Mouse (Mus musculus) cerebellum, adult 2 months (tissue): ENCODE measurements around the gene Cd180. TPM values are rescaled to one million over a fixed set of nuclear protein-coding genes. Genes with fewer than 3 reads are reported as not detected.
"Not testable (repeated sequence)": the region's sequence is repeated elsewhere in the genome, so short reads cannot be mapped to it uniquely, and the experiment has no call there.

ENCODE experiments used
- DNase-seq, 2 experiments: peaks; one replicate each; pipeline ENCODE4 v3.0.0; 2021
- H3K27ac ChIP-seq: fragments of 200-500 bp; 2 replicates; pipeline ENCODE4 v1.5.1; 2012; ENCODE audit warnings: low read length, control low read depth, inconsistent platforms; ENCODE audit not compliant: insufficient read depth
- H3K27me3 ChIP-seq: fragments of 200-500 bp; 2 replicates; pipeline ENCODE4 v1.6.1; 2012; ENCODE audit warnings: inconsistent platforms, mild to moderate bottlenecking, low read length, moderate library complexity; ENCODE audit not compliant: control insufficient read depth, insufficient read depth
- H3K4me1 ChIP-seq: fragments of 200-500 bp; 2 replicates; pipeline ENCODE4 v1.6.1; 2011; ENCODE audit warnings: low read length; ENCODE audit not compliant: control insufficient read depth, insufficient read depth
- H3K4me3 ChIP-seq: fragments of 200-500 bp; replicated peaks from 2 replicates; pipeline ENCODE3; 2011; ENCODE audit warnings: mild to moderate bottlenecking, low read depth, low read length, control low read depth; ENCODE audit not compliant: insufficient read depth
- CTCF ChIP-seq: fragments of 200-500 bp; IDR thresholded peaks from 2 replicates; pipeline ENCODE4 v1.5.1; 2011; ENCODE audit warnings: low read depth, mild to moderate bottlenecking, control low read depth, low read length, moderate library complexity, borderline replicate concordance; ENCODE audit not compliant: insufficient read depth
- POLR2A ChIP-seq: fragments of 200-500 bp; IDR thresholded peaks from 2 replicates; pipeline ENCODE4 v1.6.1; 2011; ENCODE audit warnings: low read length, control low read depth, borderline replicate concordance; ENCODE audit not compliant: insufficient read depth
- WGBS: fragments of 180-500 bp; shearing (Covaris S2); methylation state at CpG from one replicate; pipeline ENCODE4 v1.1.7; 2018; 5-methylcytosine and 5-hydroxymethylcytosine counted together
- polyA plus RNA-seq: library from polyadenylated mRNA; depleted of rRNA; stranded (reverse); fragments of >200 nt; gene quantifications from 2 replicates; pipeline ENCODE4 v1.2.3, GENCODE M21; 2012

The Cd180 gene
- polyA plus RNA-seq, 1 experiment, result 0.65 TPM

DNA sequence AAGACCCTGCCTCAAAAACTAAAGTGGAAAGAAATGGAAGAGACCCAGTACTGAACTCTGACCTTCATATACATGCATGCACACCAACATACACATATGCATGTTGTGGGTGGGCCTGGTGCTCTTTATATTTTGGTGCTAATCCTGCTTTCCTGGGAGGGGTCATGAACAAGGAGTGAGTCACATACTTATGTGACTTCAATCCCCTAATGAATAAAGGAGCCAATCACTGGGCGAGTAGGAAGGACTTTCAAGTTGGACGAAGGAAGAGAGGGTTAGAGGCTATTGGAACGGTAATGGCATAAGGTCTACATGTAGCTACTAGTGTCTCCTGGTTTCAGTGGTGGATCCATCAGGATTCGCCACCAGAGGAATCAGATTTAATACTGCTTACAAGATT lies 26.0 kb upstream of the Cd180 start:
- H3K4me1 ChIP-seq, result no peaks in the 10 kb centered on the region
- H3K27me3 ChIP-seq, result no peaks in the 10 kb centered on the region
- TF ChIP-seq POLR2A (no peak), CTCF (no peak)
- H3K27ac ChIP-seq, result no peak overlapping the region
- no peak overlapping the region for H3K4me3 ChIP-seq
- DNase-seq, result no peak
- WGBS, result 93% methylated on average over 4 of the region's 4 CpGs

DNA sequence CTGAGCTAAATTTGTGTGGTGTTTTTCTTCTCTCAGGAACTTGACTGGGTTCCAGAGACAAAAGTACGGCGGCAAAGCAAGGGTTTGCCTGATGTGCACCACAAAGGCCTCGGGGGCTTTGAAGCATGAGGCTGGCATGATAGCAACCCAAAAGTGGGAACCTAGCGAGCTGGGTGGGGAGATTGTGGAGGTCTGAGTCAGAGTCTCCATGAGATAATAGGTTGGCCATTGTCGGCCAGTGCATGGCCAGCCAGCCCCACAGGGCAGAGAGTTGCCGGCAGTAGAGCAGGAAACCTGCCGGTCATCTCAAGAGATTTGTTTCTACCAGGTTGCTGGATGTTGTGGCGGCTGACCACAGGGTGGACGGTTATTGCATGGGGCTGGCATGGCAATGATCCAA lies 25.5 kb upstream of the Cd180 start:
- TF ChIP-seq POLR2A (no peak), CTCF (no peak)
- DNase-seq, result no peak
- Histone ChIP-seq H3K4me1 (no peaks in the 10 kb centered on the region), H3K27me3 (no peaks in the 10 kb centered on the region), H3K4me3 (no peak overlapping the region), H3K27ac (no peak overlapping the region)
- 60% methylated on average over 9 of the region's 9 CpGs for WGBS

DNA sequence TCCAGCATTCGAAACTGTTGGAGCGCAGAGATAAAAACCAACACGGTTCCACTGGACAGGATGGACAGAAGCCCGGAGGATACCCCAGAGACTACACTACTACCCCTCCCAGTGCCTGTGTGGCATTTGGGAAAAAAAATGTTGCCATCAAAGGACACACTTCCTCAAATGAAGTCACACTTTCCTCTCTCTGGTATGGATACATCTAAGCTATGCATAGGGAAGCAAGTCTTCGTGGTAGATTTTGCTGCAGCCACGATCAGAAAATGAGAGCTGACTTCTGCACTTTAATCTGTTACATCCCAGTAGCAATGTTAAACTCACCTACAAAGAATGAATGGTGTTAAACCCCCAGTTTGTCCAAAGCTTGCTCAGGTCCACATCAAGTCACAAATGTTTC lies 24.4 kb upstream of the Cd180 start:
- WGBS, result 64% methylated on average over 6 of the region's 6 CpGs
- Histone ChIP-seq H3K27ac (no peak overlapping the region), H3K4me1 (no peaks in the 10 kb centered on the region), H3K27me3 (no peaks in the 10 kb centered on the region), H3K4me3 (no peak overlapping the region)
- no peak for DNase-seq
- TF ChIP-seq POLR2A, result no peak
- no peak for TF ChIP-seq CTCF

GRCm38 (mm10) chr13:102669522-102670256 lies 23.7 kb upstream of the Cd180 start:
- Histone ChIP-seq H3K27me3 (no peaks in the 10 kb centered on the region), H3K4me3 (no peak overlapping the region), H3K4me1 (no peaks in the 10 kb centered on the region), H3K27ac (no peak overlapping the region)
- DNase-seq, result no peak
- WGBS, result 47% methylated on average over 14 of the region's 14 CpGs
- no peak for TF ChIP-seq CTCF
- TF ChIP-seq POLR2A, result no peak

DNA sequence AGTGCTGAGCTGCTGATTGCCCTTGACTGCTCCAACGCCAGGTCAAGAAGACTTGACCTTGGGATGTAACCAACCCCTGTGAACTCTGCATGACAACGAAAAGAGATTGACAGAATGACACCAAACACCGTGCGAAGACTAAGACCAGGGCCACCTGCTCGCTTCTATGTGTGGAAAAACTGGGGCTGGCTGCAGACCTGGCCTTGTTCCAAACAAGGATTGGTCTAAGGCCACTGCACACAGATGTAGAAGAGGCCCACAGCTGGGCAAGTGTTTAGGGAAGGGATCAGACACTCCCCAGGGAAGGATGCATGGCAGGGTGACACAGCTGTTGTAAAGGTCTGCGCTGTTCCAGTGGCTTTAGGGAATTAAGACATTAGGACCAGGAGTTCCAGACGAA lies 22.9 kb upstream of the Cd180 start:
- Histone ChIP-seq H3K27me3 (no peaks in the 10 kb centered on the region), H3K4me3 (no peak overlapping the region), H3K27ac (no peak overlapping the region), H3K4me1 (no peaks in the 10 kb centered on the region)
- WGBS, result 63% methylated on average over 7 of the region's 7 CpGs
- TF ChIP-seq POLR2A (no peak), CTCF (no peak)
- no peak for DNase-seq

- Histone ChIP-seq H3K4me1 (no peaks in the 10 kb centered on the region), H3K27ac (no peak overlapping the region), H3K4me3 (no peak overlapping the region), H3K27me3 (no peaks in the 10 kb centered on the region)
- WGBS, result 80% methylated on average over 3 of the region's 3 CpGs
- no peak for DNase-seq
- TF ChIP-seq CTCF (no peak), POLR2A (no peak)
These were observed 19.3 kb upstream of the Cd180 start for GRCm38 (mm10) chr13:102674083-102674482.

- WGBS, result 93% methylated on average over 4 of the region's 4 CpGs
- H3K4me1 ChIP-seq, H3K27me3 ChIP-seq, DNase-seq, H3K27ac ChIP-seq, H3K4me3 ChIP-seq: not testable (repeated sequence)
These were observed 15.8 kb upstream of the Cd180 start for GRCm38 (mm10) chr13:102677602-102678001.

- Histone ChIP-seq H3K4me1 (no peaks in the 10 kb centered on the region), H3K4me3 (no peak overlapping the region), H3K27ac (no peak overlapping the region), H3K27me3 (no peaks in the 10 kb centered on the region)
- TF ChIP-seq POLR2A (no peak), CTCF (peak; percentile 90)
- peak; percentile 51 to 67 for DNase-seq
- 1% methylated on average over 2 of the region's 2 CpGs for WGBS
These were observed 14.9 kb upstream of the Cd180 start for GRCm38 (mm10) chr13:102678482-102678881.
